Mouse (Mus musculus) intestine, postnatal 0 days (tissue): ENCODE results near the gene Msrb1. TPM values are rescaled to one million over a fixed set of nuclear protein-coding genes. Genes with fewer than 3 reads are reported as not detected.

Source experiments
- ATAC-seq: fragments of 200-750 bp; cut with Nextera tagmentation; 2 replicates; pipeline ENCODE4 v1.8.0; 2017; ENCODE audit warnings: mild to moderate bottlenecking, moderate TSS enrichment, moderate library complexity
- H3K27ac ChIP-seq: fragments of 300-500 bp; sonication (generic); 2 replicates; pipeline ENCODE4 v1.5.1; 2014; ENCODE audit warnings: mild to moderate bottlenecking, low read depth, low read length, moderate library complexity
- H3K27me3 ChIP-seq: fragments of 300-500 bp; sonication (generic); replicated peaks from 2 replicates; pipeline ENCODE4 v1.6.1; 2014; ENCODE audit warnings: low read length, mixed read lengths; ENCODE audit not compliant: control insufficient read depth, insufficient read depth
- H3K36me3 ChIP-seq: fragments of 300-500 bp; sonication (generic); 2 replicates; pipeline ENCODE4 v1.6.1; 2014; ENCODE audit warnings: mild to moderate bottlenecking, moderate library complexity; ENCODE audit not compliant: control insufficient read depth, insufficient read depth
- H3K4me1 ChIP-seq: fragments of 300-500 bp; sonication (generic); replicated peaks from 2 replicates; pipeline ENCODE4 v1.6.1; 2014; ENCODE audit warnings: antibody characterized with exemption, low read length, mixed read lengths; ENCODE audit not compliant: control insufficient read depth, insufficient read depth
- H3K4me2 ChIP-seq: fragments of 300-500 bp; sonication (generic); replicated peaks from 2 replicates; pipeline ENCODE4 v1.6.1; 2014; ENCODE audit warnings: low read depth, mild to moderate bottlenecking, moderate library complexity
- H3K4me3 ChIP-seq: fragments of 300-500 bp; sonication (generic); 2 replicates; pipeline ENCODE4 v1.5.1; 2014; ENCODE audit warnings: low read depth, low read length
- H3K9ac ChIP-seq: fragments of 300-500 bp; sonication (generic); 2 replicates; pipeline ENCODE4 v1.6.1; 2014; ENCODE audit warnings: mild to moderate bottlenecking, low read depth, low read length
- H3K9me3 ChIP-seq: fragments of 300-500 bp; sonication (generic); 2 replicates; pipeline ENCODE4 v1.6.1; 2016; ENCODE audit warnings: mixed run types; ENCODE audit not compliant: control insufficient read depth
- CTCF ChIP-seq: sonication (generic); IDR thresholded peaks from 2 replicates; pipeline ENCODE4 v1.5.1; 2016; ENCODE audit warnings: low read depth, mild to moderate bottlenecking, control low read depth, antibody characterized with exemption, moderate library complexity
- WGBS: fragments of 180-500 bp; shearing (Covaris S2); extraction: QIAGEN DNeasy Blood & Tissue Kit; methylation state at CpG from one replicate; pipeline ENCODE4 v1.1.7; 2014; 5-methylcytosine and 5-hydroxymethylcytosine counted together
- polyA plus RNA-seq: library from polyadenylated mRNA; unstranded; fragments of >200 nt; fragmentation: Nextera tagmentation; extraction: Ambion mirVana; gene quantifications from 2 replicates; pipeline ENCODE4 v1.2.1, GENCODE M21; 2015

The Msrb1 gene
- polyA plus RNA-seq, 1 experiment from 2014 or later: 47.4 TPM

DNA sequence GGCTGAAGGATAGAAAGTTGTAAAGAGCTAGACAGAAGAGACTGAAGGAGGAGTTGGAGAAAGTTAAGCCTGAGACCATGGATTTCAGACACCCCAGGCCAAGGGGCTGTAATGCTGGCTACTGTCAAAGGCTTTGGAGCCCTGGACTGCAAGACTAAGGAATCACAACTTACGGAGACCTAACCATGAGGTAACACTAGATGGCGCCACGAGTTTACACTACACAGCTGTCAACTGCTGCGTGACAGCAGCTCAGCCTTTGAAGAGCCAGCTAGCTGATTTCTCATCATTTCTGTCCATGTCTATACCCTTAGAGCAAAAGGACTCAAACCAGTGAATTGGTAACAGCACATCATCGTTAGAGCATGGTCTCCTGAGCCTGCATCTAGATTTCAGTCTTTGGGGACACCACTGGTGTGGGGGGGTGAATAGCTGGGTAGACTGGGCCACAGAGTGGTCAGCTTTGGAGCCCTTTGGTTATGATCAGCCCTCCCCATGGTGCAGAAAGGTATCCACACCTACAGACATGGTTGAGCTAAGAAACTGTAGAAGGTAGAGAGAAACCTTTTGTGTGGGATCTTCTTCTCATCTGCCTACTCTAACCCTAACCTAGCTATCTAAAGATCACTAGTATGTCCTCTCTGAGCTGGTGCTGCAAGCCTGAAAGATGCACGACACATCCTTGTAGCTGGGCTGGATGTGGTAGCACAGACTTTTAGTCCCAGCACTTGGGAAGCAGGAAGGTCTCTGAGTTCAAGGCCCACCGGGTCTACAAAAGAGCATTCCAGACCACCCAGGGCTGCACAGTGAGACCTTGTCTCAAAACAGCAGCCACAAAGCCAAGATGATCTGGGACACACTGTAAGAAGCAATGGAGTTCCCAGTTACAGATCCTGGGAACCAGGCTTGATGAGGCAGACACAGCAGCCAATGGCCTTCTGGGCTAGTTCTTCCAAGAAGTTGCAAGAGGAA, 9.4 kb downstream of the Msrb1 start:
- Histone ChIP-seq H3K27me3 (peaks cover 10% of the 10 kb centered on the region), H3K4me2 (no peak overlapping the region), H3K9me3 (no peaks in the 10 kb centered on the region), H3K4me1 (no peaks in the 10 kb centered on the region), H3K4me3 (no peak overlapping the region), H3K9ac (no peak overlapping the region), H3K36me3 (peaks cover 9% of the 10 kb centered on the region; the same call in 1 of the 2 replicates), H3K27ac (no peak overlapping the region)
- TF ChIP-seq CTCF: peak; percentile 97
- WGBS: 24% methylated on average over 7 of the region's 7 CpGs
- ATAC-seq: peak; percentile 65

DNA sequence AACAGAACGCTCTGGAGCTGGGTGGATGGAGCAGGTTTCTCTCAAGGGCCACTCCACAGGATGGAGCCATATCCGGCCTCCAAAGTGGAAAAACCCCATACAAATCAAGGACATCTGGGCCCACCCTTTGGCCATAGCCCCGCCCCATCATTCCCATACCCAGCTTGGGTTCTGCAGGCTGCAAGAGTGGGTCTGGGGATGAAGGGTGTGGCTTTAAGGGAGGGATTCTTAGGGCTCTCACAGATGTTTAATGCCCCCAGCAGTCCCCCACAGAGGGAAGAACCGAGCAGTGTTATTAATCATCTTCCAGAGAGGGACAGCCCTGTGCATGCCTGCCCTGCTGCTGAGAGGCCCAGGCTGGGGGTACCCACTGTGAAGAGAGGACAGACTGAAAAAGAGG, 10.5 kb downstream of the Msrb1 start:
- no peak for TF ChIP-seq CTCF
- Histone ChIP-seq H3K4me3 (no peak overlapping the region), H3K9me3 (no peaks in the 10 kb centered on the region), H3K4me1 (no peaks in the 10 kb centered on the region), H3K27me3 (peaks cover 21% of the 10 kb centered on the region), H3K36me3 (peaks cover 7% of the 10 kb centered on the region; the same call in 1 of the 2 replicates), H3K27ac (no peak overlapping the region), H3K9ac (no peak overlapping the region), H3K4me2 (no peak overlapping the region)
- 44% methylated on average over 4 of the region's 4 CpGs for WGBS
- ATAC-seq: no peak

DNA sequence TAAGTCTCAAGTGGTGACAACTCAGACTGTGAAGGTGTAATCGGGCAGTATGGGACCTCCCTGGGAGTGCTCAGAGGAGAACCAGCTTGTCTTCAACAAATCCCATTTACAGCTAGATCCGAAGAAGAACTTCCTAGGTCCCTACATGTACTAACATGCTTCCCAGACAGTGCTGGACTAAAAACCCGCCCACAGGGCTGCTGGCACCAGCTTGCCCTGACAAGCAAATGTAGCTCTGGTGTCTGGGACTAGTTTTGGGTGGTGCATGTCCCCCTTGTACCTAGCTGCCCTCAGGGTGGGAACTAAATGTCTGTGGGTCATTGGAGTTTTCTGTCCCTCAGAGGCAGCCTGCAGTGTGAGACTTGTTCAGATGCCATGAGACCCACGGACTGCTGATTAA, 15.1 kb downstream of the Msrb1 start:
- Histone ChIP-seq H3K27me3 (peaks cover 53% of the 10 kb centered on the region), H3K27ac (no peak overlapping the region), H3K4me1 (0 out of 2 replicates have a peak, but pooled peaks cover 4% of the 10 kb centered on the region), H3K4me3 (no peak overlapping the region), H3K4me2 (no peak overlapping the region), H3K36me3 (no peaks in the 10 kb centered on the region), H3K9ac (no peak overlapping the region), H3K9me3 (no peaks in the 10 kb centered on the region)
- TF ChIP-seq CTCF: no peak
- no peak for ATAC-seq
- 22% methylated on average over 4 of the region's 4 CpGs for WGBS

DNA sequence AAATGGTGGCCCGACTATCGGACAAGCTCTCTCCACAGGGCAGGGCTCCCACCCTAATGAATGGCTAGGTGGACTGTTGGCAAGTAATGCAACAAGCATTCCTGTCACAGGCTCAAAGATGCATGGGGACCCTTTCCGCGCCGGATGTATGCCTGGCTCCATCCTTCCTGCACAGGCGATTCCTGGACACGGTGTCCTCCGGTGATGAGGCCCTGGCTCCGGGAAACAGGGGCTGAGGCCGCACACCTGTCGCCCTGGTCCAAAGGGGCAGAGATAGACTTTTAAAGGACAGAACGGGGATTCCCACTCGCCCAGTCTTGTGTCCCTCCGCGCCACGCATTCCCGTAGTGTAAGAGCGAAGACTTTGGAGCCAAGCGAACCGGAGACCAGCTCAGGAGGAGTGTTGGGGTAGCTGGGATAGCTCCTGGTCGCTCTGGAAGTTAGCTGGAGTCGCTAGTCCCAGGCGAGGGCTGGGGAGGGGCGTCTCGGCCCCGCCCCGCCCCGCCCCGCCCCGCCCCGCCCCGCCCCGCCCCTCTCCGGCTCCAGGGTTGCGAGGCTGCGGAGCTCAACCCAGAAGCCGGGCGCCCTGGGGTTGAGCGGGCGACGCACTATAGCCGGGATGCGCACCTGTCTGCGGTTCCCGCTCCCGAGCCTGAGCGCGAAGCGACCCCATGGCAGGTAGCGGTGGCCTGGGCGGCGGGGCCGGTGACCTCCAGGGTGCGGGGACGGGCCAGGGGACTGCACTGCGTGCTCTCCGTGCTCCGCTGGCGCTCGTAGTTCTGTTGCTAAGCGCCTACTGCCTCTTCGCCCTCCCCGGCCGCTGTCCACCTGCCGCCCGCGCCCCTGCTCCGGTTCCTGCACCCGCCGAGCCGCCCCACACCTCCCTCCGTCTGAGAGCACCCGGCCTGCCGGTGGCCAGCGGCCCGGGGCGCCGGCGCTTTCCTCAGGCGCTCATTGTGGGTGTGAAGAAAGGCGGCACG, 16.3 kb downstream of the Msrb1 start, which contains the start of gene Hs3st6:
TSS of gene Hs3st6 (plus strand) at position 574 of the 980 bp plus-strand sequence.
- no peaks in the 10 kb centered on the region for H3K36me3 ChIP-seq
- no peaks in the 10 kb centered on the region for H3K9me3 ChIP-seq
- H3K4me1 ChIP-seq: 0 out of 2 replicates have a peak, but pooled peaks cover 4% of the 10 kb centered on the region
- WGBS: 2% methylated on average over 51 of the region's 82 CpGs
- no peak for TF ChIP-seq CTCF
- peak within 1 kb of the TSS; percentile 52 for H3K4me3 ChIP-seq
- no peak within 1 kb of the TSS for H3K27ac ChIP-seq
- no peak within 1 kb of the TSS for H3K9ac ChIP-seq
- peak within 1 kb of the TSS; percentile 95 for H3K4me2 ChIP-seq
- peaks cover 53% of the 10 kb centered on the region for H3K27me3 ChIP-seq
- ATAC-seq: peak; percentile 77

GRCm38 (mm10) chr17:24757394-24757793, 21.0 kb downstream of the Msrb1 start:
- no peaks in the 10 kb centered on the region for H3K36me3 ChIP-seq
- ATAC-seq: no peak
- no peaks in the 10 kb centered on the region for H3K9me3 ChIP-seq
- H3K27me3 ChIP-seq: peaks cover 29% of the 10 kb centered on the region
- H3K4me2 ChIP-seq: no peak overlapping the region
- H3K9ac ChIP-seq: no peak overlapping the region
- 83% methylated on average over 1 of the region's 1 CpGs for WGBS
- 0 out of 2 replicates have a peak, but pooled peaks cover 1% of the 10 kb centered on the region for H3K4me1 ChIP-seq
- H3K4me3 ChIP-seq: no peak overlapping the region
- no peak overlapping the region for H3K27ac ChIP-seq
- no peak for TF ChIP-seq CTCF
